Mouse (Mus musculus) limb, embryonic 13.5 days (tissue): ENCODE results near the gene Banp. TPM values are rescaled to one million over a fixed set of nuclear protein-coding genes. Genes with fewer than 3 reads are reported as not detected.

Experiments used
- ATAC-seq: fragments of 200-750 bp; cut with Nextera tagmentation; 2 replicates; pipeline ENCODE4 v1.8.0; 2017; ENCODE audit warnings: low read depth, moderate number of reproducible peaks, moderate TSS enrichment; ENCODE audit not compliant: low FRiP score
- H3K27ac ChIP-seq: fragments of 300-500 bp; sonication (generic); 2 replicates; pipeline ENCODE4 v1.5.1; 2015; ENCODE audit warnings: inconsistent platforms, mild to moderate bottlenecking, moderate library complexity
- H3K27me3 ChIP-seq: fragments of 300-500 bp; sonication (generic); 2 replicates; pipeline ENCODE4 v1.6.1; 2015; ENCODE audit warnings: mild to moderate bottlenecking, inconsistent platforms
- H3K36me3 ChIP-seq: fragments of 300-500 bp; sonication (generic); 2 replicates; pipeline ENCODE4 v1.6.1; 2015; ENCODE audit warnings: inconsistent platforms, mild to moderate bottlenecking, moderate library complexity
- H3K4me1 ChIP-seq: fragments of 300-500 bp; sonication (generic); 2 replicates; pipeline ENCODE4 v1.6.1; 2015; ENCODE audit warnings: inconsistent platforms
- H3K4me2 ChIP-seq: fragments of 300-500 bp; sonication (generic); replicated peaks from 2 replicates; pipeline ENCODE4 v1.6.1; 2015; ENCODE audit warnings: inconsistent platforms, mild to moderate bottlenecking, moderate library complexity
- H3K4me3 ChIP-seq: fragments of 300-500 bp; sonication (generic); 2 replicates; pipeline ENCODE4 v1.5.1; 2015; ENCODE audit warnings: moderate library complexity, mild to moderate bottlenecking, inconsistent platforms
- H3K9ac ChIP-seq: fragments of 300-500 bp; sonication (generic); 2 replicates; pipeline ENCODE4 v1.6.1; 2015; ENCODE audit warnings: mild to moderate bottlenecking, inconsistent platforms
- H3K9me3 ChIP-seq: fragments of 300-500 bp; sonication (generic); 2 replicates; pipeline ENCODE4 v1.6.1; 2016; ENCODE audit warnings: inconsistent platforms
- WGBS: fragments of 180-500 bp; shearing (Covaris S2); methylation state at CpG from one replicate; pipeline ENCODE4 v1.1.7; 2015; 5-methylcytosine and 5-hydroxymethylcytosine counted together
- polyA plus RNA-seq: library from polyadenylated mRNA; unstranded; fragments of >200 nt; fragmentation: Nextera tagmentation; extraction: Ambion mirVana; gene quantifications from 2 replicates; pipeline ENCODE4 v1.2.1, GENCODE M21; 2015

Gene Banp
- polyA plus RNA-seq, 1 experiment from 2014 or later = 53.6 TPM

DNA sequence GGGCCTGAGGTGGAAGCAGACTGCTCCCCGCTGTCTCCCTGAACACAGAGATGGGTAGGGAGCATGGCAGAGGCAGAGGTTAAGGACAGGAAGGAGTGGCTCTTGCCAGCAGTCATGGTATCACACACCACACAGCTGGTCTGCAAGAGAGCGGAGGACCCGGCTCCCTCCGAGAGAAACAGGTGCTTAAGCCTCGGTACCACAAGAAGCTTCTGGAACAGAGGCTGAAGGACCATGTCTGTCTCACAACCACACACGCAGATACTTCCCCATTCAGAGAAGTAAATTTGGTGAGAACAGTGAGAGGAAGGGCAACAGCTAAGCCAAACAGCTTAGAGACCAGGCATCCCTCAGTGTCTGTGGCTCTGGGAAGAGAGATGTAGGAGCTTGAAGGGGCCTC is 38.1 kb upstream of the Banp start:
- Histone ChIP-seq H3K9me3 (no peaks in the 10 kb centered on the region), H3K36me3 (no peaks in the 10 kb centered on the region), H3K4me1 (peaks cover 12% of the 10 kb centered on the region), H3K27ac (no peak overlapping the region), H3K9ac (no peak overlapping the region), H3K27me3 (peaks cover 9% of the 10 kb centered on the region), H3K4me3 (no peak overlapping the region), H3K4me2 (no peak overlapping the region)
- 84% methylated on average over 6 of the region's 6 CpGs for WGBS
- ATAC-seq = no peak

DNA sequence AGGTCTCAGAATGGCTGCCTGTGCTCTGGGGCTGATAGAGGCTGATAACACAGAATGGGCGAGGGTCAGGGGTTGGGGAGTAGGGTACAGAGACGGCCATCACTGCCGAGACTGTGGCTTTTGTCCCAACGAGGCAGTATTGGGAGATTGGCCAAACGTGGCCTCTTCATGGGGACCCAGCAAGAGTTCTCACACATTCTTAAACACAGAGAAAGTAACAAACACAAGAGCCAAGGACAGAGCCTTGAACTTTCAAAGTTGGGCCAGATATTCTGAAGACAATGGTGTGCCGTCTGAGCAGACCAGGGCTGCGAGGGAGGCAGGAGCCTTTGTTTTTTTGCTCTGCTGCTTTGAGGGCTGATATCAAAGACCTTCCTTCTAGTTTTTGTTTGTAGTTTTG is 37.6 kb upstream of the Banp start:
- H3K4me1 ChIP-seq = peaks cover 6% of the 10 kb centered on the region
- 69% methylated on average over 7 of the region's 7 CpGs for WGBS
- no peak overlapping the region for H3K27ac ChIP-seq
- no peaks in the 10 kb centered on the region for H3K36me3 ChIP-seq
- H3K27me3 ChIP-seq = peaks cover 9% of the 10 kb centered on the region
- no peaks in the 10 kb centered on the region for H3K9me3 ChIP-seq
- no peak overlapping the region for H3K4me3 ChIP-seq
- H3K4me2 ChIP-seq = no peak overlapping the region
- ATAC-seq = no peak
- H3K9ac ChIP-seq = no peak overlapping the region

DNA sequence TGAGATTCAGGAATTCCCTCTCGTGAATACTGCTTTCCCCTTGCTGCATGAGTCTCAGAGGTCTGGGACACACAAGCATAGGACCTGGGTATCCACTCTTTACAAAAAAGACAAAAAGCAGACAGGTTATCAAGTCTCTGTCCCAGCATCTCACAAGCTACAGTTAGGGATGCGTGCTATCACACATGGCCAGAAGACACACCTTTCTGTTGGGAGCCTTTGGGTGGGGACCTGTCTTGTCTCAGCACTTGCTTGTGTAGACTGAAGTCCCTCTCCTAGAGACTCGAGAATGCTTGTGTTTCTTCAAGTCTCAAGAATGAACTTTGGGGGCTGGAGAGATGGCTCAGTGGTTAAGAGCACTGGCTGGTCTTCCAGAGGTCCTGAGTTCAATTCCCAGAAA is 36.7 kb upstream of the Banp start:
- ATAC-seq = no peak

DNA sequence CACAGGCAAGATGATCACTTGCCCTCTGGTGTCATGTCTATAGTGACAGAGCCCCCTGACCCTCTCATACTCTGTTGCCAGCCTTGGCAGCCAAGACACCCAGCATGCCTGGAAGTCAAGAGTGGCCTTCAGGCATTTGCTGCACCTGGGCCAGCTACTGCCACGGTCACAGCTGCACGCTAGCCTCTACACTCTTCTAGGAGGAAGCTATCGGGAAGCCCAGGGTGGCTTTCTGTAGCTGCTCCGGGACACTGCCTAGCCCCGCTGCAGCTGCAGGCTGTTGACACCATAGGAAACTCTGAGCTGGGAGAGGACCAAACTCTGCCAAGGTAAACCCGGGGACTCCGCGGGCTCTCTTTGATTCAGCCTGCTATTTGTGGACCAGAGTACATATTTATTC is 36.2 kb upstream of the Banp start:
- no peak overlapping the region for H3K9ac ChIP-seq
- no peaks in the 10 kb centered on the region for H3K36me3 ChIP-seq
- no peak overlapping the region for H3K4me3 ChIP-seq
- 74% methylated on average over 8 of the region's 8 CpGs for WGBS
- 0 out of 2 replicates have a peak, but pooled peaks cover under 1% of the 10 kb centered on the region for H3K4me1 ChIP-seq
- no peak for ATAC-seq
- H3K9me3 ChIP-seq = no peaks in the 10 kb centered on the region
- H3K4me2 ChIP-seq = no peak overlapping the region
- H3K27me3 ChIP-seq = peaks cover 6% of the 10 kb centered on the region
- H3K27ac ChIP-seq = no peak overlapping the region

More for the DNA sequence above, 36.7 kb upstream of the Banp start:
- Histone ChIP-seq H3K36me3 (no peaks in the 10 kb centered on the region), H3K27me3 (peaks cover 9% of the 10 kb centered on the region), H3K9ac (no peak overlapping the region), H3K4me3 (no peak overlapping the region), H3K4me2 (no peak overlapping the region), H3K9me3 (no peaks in the 10 kb centered on the region), H3K27ac (no peak overlapping the region), H3K4me1 (peaks cover 6% of the 10 kb centered on the region)
- WGBS = 71% methylated on average over 3 of the region's 3 CpGs

DNA sequence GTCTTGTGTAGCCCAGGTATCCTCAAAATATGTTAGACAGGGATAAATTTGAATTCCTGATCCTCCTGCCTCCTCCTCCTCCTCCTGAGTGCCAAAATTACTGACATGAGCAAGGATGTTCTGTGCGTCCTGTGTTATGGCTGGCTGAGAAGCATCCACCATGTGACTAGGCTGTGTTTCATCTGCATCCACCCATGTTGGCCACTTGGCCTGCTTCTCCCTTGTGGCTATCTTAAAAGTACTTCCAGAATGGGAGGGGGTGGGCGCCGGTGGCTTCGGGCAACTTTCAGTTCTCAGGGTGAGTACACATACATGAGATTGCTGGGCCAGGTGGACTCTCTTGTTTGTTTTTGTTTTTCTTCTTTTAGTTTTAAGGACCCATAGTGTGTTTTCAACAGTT is 30.4 kb upstream of the Banp start:
- no peaks in the 10 kb centered on the region; the same call in 1 of the 2 replicates for H3K27me3 ChIP-seq
- no peaks in the 10 kb centered on the region for H3K9me3 ChIP-seq
- H3K9ac ChIP-seq = no peak overlapping the region
- H3K36me3 ChIP-seq = no peaks in the 10 kb centered on the region
- no peak overlapping the region for H3K27ac ChIP-seq
- H3K4me1 ChIP-seq = no peaks in the 10 kb centered on the region
- no peak for ATAC-seq
- H3K4me2 ChIP-seq = no peak overlapping the region
- 75% methylated on average over 4 of the region's 4 CpGs for WGBS
- H3K4me3 ChIP-seq = no peak overlapping the region

DNA sequence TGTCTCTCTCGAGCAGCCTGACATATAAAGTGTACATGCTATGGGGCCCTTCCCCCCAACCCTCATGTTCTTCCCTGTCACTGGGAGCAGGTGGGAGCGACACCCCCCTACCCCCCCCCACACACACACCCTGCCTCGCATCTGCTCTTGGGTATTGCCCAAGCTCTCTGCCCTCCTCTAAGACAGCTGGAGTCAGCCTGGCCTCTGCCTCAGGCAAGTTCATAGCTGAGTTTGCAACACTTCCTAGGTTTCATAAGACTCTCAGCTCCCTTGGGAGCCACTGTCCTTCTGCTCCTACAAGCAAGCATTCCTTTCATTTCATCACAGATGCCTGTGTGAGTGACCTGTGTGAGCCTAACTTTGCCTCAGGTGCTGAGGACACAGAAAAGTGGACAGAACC is 29.8 kb upstream of the Banp start:
- H3K27me3 ChIP-seq = no peaks in the 10 kb centered on the region; the same call in 1 of the 2 replicates
- H3K4me2 ChIP-seq = no peak overlapping the region
- no peaks in the 10 kb centered on the region for H3K4me1 ChIP-seq
- H3K36me3 ChIP-seq = no peaks in the 10 kb centered on the region
- ATAC-seq = no peak
- no peak overlapping the region for H3K9ac ChIP-seq
- H3K4me3 ChIP-seq = no peak overlapping the region
- 32% methylated on average over 3 of the region's 3 CpGs for WGBS
- no peaks in the 10 kb centered on the region for H3K9me3 ChIP-seq
- H3K27ac ChIP-seq = no peak overlapping the region

DNA sequence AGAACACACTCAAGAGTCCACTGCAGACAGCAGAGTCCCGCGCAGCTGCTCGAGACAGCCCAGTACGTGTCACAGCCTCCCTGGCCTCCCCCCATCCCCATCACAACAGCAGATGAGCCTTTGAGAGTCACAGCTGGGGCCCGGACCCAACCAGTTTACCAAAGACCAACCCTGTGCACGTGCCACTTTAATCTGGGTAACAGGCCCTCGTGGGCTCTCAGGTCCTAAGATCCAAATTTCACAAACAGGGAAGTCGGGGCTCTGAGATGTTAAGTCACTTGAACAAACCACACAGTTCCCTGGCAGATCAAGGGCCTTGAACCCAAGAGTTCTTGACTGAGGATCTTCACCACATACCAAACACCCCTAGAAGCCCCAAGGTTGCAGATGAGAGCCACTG is 28.0 kb upstream of the Banp start:
- no peak for ATAC-seq
- 77% methylated on average over 8 of the region's 8 CpGs for WGBS
- no peaks in the 10 kb centered on the region for H3K9me3 ChIP-seq
- H3K4me2 ChIP-seq = no peak overlapping the region
- H3K4me1 ChIP-seq = no peaks in the 10 kb centered on the region
- no peaks in the 10 kb centered on the region for H3K36me3 ChIP-seq
- no peak overlapping the region for H3K4me3 ChIP-seq
- no peak overlapping the region for H3K27ac ChIP-seq
- no peaks in the 10 kb centered on the region for H3K27me3 ChIP-seq
- H3K9ac ChIP-seq = no peak overlapping the region

DNA sequence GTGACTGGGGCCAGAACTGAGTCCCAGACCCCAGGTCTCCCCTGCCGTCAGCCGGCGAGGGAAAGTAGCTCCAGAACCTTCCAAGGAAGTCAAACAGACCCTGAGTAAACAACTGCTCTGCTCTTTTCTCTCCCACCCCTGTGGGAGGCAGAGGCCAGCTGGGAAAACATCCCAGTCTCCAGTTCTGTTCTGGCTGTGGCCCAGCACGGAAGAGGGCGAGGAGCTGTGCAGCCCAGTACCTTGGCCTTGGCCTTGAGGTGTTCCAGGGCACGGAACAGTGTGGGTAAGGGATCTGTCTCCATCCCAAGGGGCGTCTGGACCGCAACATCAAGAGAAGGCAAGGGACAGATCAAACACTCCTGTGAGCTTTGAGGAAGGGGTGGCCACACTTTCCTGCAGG is 27.4 kb upstream of the Banp start:
- H3K27ac ChIP-seq = no peak overlapping the region
- no peaks in the 10 kb centered on the region for H3K4me1 ChIP-seq
- no peak overlapping the region for H3K4me3 ChIP-seq
- H3K27me3 ChIP-seq = no peaks in the 10 kb centered on the region
- 68% methylated on average over 8 of the region's 8 CpGs for WGBS
- no peaks in the 10 kb centered on the region for H3K9me3 ChIP-seq
- ATAC-seq = no peak
- H3K9ac ChIP-seq = no peak overlapping the region
- no peak overlapping the region for H3K4me2 ChIP-seq
- no peaks in the 10 kb centered on the region for H3K36me3 ChIP-seq

DNA sequence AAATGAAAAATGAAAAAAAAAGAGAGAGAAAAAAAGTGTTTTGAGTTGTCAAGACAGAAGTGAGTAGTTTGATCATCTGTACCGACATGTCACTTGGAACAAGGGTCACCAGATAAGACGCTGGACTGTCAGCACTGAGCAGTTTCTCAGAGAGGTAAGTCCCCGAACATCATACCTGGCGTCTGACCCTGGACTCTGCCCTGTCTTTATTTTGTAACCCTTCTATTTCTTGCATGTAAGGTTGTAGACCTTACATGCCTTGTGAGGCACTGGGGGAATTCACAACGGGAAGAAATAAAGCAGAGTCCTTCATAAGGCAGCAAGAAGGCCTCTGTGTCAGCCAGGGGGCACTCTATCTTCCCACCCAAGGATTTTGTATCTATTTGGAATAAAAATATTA is 24.9 kb upstream of the Banp start:
- H3K27me3 ChIP-seq = no peaks in the 10 kb centered on the region
- 82% methylated on average over 5 of the region's 5 CpGs for WGBS
- H3K4me1 ChIP-seq = no peaks in the 10 kb centered on the region
- H3K4me2 ChIP-seq = no peak overlapping the region
- no peak overlapping the region for H3K9ac ChIP-seq
- H3K4me3 ChIP-seq = no peak overlapping the region
- no peak for ATAC-seq
- no peaks in the 10 kb centered on the region for H3K9me3 ChIP-seq
- no peaks in the 10 kb centered on the region for H3K36me3 ChIP-seq
- no peak overlapping the region for H3K27ac ChIP-seq

DNA sequence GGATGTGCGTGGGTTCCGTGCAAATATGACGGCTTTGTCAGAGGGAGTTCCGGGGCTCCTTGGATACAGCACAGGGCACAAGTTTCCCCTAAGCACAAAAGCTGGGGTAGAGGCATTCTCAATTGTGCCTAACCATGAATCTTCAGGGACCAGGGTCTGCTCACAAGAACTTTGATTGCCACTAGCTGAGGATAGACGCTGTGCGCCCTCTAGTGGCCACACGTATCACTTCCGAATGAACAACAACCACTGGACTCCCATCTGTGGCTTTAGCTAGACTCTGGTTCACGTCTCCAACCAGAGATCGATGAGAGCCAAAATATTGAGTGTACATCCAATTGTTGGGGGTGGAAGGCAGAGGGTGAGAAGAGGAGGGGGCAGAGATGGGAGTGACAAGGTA is 23.9 kb upstream of the Banp start:
- H3K27ac ChIP-seq = no peak overlapping the region
- H3K27me3 ChIP-seq = no peaks in the 10 kb centered on the region
- H3K4me3 ChIP-seq = no peak overlapping the region
- no peaks in the 10 kb centered on the region for H3K36me3 ChIP-seq
- ATAC-seq = no peak
- H3K4me2 ChIP-seq = no peak overlapping the region
- no peaks in the 10 kb centered on the region for H3K9me3 ChIP-seq
- no peak overlapping the region for H3K9ac ChIP-seq
- WGBS = 31% methylated on average over 10 of the region's 10 CpGs
- no peaks in the 10 kb centered on the region for H3K4me1 ChIP-seq

DNA sequence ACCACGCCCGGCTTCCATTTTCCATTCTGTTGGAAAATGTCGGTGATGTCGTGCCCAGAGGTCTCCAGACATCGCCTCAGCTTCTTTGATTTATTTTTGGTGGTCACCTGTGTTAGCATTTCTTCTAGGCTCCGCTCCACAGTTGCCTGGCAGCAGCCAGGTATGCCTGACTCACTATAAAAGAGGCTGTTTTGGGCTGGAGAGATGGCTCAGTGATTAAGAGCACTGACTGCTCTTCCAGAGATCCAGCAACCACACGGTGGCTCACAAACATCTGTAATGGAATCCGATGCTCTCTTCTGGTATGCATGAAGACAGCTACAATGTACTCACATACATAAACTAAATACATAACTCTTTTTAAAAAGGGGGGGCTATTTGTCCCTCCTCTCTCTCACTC is 23.3 kb upstream of the Banp start:
- ATAC-seq = no peak
- Histone ChIP-seq H3K36me3 (no peaks in the 10 kb centered on the region), H3K4me1 (no peaks in the 10 kb centered on the region), H3K9me3 (no peaks in the 10 kb centered on the region), H3K9ac (no peak overlapping the region), H3K27ac (no peak overlapping the region), H3K27me3 (no peaks in the 10 kb centered on the region), H3K4me3 (no peak overlapping the region), H3K4me2 (no peak overlapping the region)
- WGBS = 64% methylated on average over 8 of the region's 8 CpGs

DNA sequence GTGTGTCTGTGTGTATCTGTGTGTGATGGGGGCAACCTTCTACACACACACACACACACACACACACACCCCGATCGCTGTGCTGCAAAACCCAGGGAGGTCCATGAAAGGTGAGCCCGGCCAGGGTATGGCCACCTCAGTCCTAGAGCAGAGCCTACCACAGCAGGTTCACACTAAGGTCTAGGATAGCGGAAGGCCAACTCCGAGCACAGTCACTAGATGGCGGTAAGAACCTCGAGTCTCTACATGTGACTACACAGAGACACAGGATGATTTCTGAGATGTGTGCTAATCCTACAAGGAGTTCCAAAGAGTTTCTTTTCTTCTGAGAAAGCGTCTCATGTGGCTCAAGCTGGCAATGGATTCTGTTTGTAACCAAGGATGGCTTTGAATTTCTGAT is 22.2 kb upstream of the Banp start:
- H3K36me3 ChIP-seq = no peaks in the 10 kb centered on the region
- H3K4me1 ChIP-seq = no peaks in the 10 kb centered on the region
- no peak overlapping the region for H3K4me3 ChIP-seq
- H3K9ac ChIP-seq = no peak overlapping the region
- WGBS = 46% methylated on average over 8 of the region's 8 CpGs
- ATAC-seq = no peak
- H3K27me3 ChIP-seq = no peaks in the 10 kb centered on the region
- H3K4me2 ChIP-seq = no peak overlapping the region
- no peaks in the 10 kb centered on the region for H3K9me3 ChIP-seq
- no peak overlapping the region for H3K27ac ChIP-seq

DNA sequence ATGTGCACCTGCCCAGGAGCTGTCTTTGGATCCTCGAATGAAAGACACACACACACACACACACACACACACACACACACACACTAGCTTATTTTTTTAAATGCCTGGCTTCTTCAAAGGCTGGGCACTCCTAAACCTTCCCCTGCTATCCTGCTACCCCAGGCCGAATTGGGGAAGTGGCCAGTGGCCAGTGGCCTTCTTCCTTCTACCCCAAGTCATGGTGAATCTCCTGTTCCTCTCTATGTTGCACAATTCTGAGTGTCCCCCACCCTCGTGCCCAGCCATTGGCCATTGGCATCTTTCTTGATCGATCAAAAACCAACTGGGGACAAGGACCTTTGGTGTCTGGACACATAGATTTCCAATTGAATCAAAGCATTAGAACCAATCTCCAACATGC is 19.5 kb upstream of the Banp start:
- WGBS = 87% methylated on average over 4 of the region's 4 CpGs
- Histone ChIP-seq H3K9ac (no peak overlapping the region), H3K27ac (no peak overlapping the region), H3K9me3 (no peaks in the 10 kb centered on the region), H3K4me3 (no peak overlapping the region), H3K4me1 (peaks cover 5% of the 10 kb centered on the region), H3K4me2 (no peak overlapping the region), H3K36me3 (no peaks in the 10 kb centered on the region), H3K27me3 (no peaks in the 10 kb centered on the region)
- ATAC-seq = no peak
